Mouse (Mus musculus) T-helper 17 cell (primary cell): ENCODE measurements around the gene Gm49661.

Experiments used
- in situ Hi-C, 2 experiments: fragments of 300-600 bp; cut with MboI, MseI; formaldehyde crosslinking; loops; 1 replicate in 1 of 2; 2 replicates in 1 of 2; pipeline ENCODE4 v1.15.1; 2025; ENCODE audit warnings: high pct_unique_total_duplicates in 2 of 2

The Gm49661 gene

GRCm38 (mm10) chr8:84969241-84970134 is at the start of gene Gm49661, which contains the start of the genes Prdx2 and Rnaseh2a:
Gene Gm49661, minus strand, starts transcription at chr8:84969433.
Gene Prdx2, plus strand, starts transcription at chr8:84969587.
Gene Rnaseh2a, minus strand, starts transcription at chr8:84969767.
- in situ Hi-C loops: loop anchor here in 1 of 2 experiments (5.0 to 10.0 kb wide), 2 partner anchors 38 to 1735 kb away; no protein-coding TSS in a partner anchor

DNA sequence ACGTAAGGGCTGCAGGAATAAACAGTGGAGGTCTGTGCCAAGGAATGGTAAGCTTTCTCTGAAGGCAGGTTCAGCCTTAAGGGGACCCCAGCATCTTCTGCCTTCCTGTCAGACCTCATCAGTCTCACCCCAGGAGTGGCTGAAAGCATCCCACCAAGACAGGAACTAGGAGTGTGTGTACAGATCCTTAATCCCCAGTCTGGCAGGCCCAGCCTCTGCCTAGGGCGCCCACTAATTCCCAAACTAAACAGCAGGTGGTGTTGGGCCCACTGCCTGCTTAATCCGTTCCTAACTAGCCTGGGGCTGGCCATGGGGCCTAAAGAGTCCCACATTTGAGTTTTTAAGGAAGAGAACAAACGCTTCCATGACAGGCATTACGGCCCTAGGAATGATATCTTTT is 48.0 kb upstream of the Gm49661 start:
- in situ Hi-C loops: no loop called here

GRCm38 (mm10) chr8:85016724-85017123 is 47.5 kb upstream of the Gm49661 start:
- in situ Hi-C loops: no loop called here

GRCm38 (mm10) chr8:85014431-85014830 is 45.2 kb upstream of the Gm49661 start, which contains the start of gene Best2:
Gene Best2, minus strand, starts transcription at chr8:85014531.
- in situ Hi-C loops: no loop called here

DNA sequence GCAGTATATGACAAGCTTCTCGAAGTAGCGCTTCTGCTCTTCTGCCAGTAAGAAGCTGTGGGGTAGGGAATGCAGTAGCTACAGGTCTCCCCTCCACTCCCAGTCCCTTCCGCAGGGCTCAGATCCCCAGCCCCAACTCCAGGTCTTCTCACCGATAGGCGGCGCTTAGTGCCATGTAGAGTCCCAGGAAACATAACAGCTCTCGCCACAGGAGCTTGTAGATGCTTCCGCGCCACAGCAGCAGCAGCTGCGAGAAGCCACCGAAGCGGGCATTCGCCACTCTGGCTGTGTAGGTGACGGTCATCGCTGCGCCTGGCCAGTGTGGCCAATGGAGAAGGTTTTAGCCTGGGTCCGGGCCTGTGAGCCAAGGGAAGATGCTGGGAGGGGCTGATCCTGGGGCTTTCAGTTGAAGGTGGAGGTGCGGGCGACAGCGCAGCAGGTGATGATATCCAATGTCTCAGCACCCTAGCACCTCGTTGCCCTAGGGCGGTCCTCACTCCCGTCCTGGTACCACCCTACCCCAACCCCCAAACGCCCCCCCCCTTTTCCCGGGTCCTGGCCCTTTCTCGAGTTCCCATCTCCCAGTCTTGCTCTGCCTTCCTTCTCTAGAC is 44.1 kb upstream of the Gm49661 start:
- in situ Hi-C loops: no loop called here

DNA sequence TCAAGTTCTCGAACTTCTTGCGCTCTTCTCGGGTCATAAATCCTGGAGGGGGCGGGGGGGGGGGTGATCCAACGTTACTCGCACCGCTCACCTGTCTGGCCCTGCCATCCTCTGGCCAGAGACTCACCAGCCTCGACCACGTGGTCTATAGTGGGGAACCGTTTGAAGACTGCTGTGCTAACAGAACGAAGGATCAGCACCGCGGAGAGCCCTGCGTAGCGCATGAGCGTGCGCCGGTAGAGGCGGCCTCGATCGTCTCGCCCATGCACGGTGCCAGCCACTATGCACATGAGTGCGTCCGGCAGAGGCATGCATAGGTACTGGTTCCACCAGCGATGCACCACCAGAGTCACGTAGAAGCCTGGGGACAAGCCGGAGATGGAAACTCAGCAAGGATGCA is 42.0 kb upstream of the Gm49661 start:
- in situ Hi-C loops: no loop called here

GRCm38 (mm10) chr8:85007686-85008085 is 38.5 kb upstream of the Gm49661 start:
- in situ Hi-C loops: loop anchor here in 1 of 2 experiments (5.0 kb wide), 1 partner anchor 35 kb away; no protein-coding TSS in a partner anchor

DNA sequence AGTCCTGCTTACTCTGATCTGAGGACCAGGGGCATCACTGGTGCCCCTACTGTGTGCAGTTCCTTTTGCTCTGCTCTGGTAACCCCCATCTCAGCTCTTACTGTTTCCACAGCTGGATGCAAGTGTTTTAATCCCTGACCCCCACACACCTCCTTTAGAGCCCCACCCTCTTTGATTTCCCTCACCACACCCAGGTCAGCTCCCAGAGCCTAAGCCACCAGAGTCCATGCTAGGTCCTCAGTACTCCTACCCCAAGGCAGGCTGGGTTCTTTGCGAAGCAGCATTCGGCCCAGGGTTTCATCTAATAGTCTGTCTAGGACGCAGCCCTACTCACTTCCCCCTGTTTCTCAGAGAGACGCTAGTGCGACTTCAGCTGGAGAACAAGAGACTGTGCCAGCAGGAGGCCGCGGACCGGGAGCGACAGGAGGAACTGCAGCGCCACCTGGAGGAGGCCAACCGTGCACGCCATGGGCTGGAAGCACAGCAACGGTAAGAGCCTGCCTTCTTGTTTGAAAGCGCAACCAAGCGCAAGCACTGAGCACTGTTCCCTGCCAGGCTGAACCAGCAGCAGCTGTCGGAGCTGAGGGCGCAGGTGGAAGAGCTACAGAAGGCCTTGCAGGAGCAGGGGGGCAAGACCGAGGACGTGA is 28.5 kb upstream of the Gm49661 start:
- in situ Hi-C loops: no loop called here

DNA sequence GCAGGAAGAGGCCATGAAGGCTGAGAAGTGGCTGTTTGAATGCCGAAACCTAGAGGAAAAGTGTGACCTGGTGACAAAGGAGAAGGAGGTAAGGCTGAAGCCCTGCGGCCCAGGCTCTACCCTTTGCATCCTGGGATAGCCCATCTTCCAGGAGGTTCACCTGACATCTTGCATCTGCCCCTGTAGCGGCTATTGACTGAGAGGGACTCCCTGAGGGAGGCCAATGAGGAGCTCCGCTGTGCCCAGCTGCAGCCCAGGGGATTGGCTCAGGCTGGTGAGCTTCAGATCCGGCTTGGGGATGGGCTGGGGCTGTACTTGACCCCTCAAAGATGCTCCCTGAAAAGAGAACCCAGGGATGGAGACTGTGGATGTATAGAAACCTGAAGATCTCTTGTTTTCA is 27.7 kb upstream of the Gm49661 start:
- in situ Hi-C loops: no loop called here

- in situ Hi-C loops: no loop called here
Observed at GRCm38 (mm10) chr8:84995680-84996079, 26.4 kb upstream of the Gm49661 start.

GRCm38 (mm10) chr8:84994375-84994774 is 25.1 kb upstream of the Gm49661 start:
- in situ Hi-C loops: loop anchor here in 1 of 2 experiments (5.0 kb wide), 1 partner anchor 37 kb away; no protein-coding TSS in a partner anchor

DNA sequence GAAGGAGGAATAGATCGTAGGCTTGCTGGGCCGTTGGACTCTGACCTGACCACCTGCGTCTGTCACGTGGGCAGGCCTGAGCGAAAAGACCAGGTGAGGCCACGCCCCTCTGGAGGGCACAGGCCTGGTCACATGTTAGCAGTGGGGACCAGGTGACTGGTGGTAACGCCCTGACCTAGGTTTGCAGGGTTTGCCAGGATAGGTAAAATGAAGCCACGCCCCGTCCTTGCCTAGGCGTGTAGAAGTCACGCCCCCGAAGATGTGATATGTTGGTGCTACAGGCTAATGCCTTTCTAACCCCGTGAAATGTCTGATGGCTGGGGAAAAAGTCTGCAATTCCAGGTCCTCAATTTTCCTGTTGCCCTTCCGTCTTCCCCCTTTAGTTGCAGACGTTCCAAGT is 21.6 kb upstream of the Gm49661 start:
- in situ Hi-C loops: loop anchor here in 1 of 2 experiments (5.0 kb wide), 1 partner anchor 34 kb away; no protein-coding TSS in a partner anchor

- in situ Hi-C loops: loop anchor here in 1 of 2 experiments (5.0 kb wide), 1 partner anchor 33 kb away; no protein-coding TSS in a partner anchor
Observed at GRCm38 (mm10) chr8:84990349-84990748, 21.1 kb upstream of the Gm49661 start, which contains the start of gene Hook2. Gene Hook2, plus strand, starts transcription at chr8:84990603.

- in situ Hi-C loops: loop anchor here in 1 of 2 experiments (5.0 kb wide), 1 partner anchor 33 kb away; no protein-coding TSS in a partner anchor
Observed at GRCm38 (mm10) chr8:84989810-84990209, 20.6 kb upstream of the Gm49661 start.

- in situ Hi-C loops: no loop called here
Observed at GRCm38 (mm10) chr8:84989311-84989731, 20.1 kb upstream of the Gm49661 start.

GRCm38 (mm10) chr8:84987903-84988302 is 18.7 kb upstream of the Gm49661 start:
- in situ Hi-C loops: no loop called here

GRCm38 (mm10) chr8:84987388-84987787 is 18.2 kb upstream of the Gm49661 start:
- in situ Hi-C loops: no loop called here

DNA sequence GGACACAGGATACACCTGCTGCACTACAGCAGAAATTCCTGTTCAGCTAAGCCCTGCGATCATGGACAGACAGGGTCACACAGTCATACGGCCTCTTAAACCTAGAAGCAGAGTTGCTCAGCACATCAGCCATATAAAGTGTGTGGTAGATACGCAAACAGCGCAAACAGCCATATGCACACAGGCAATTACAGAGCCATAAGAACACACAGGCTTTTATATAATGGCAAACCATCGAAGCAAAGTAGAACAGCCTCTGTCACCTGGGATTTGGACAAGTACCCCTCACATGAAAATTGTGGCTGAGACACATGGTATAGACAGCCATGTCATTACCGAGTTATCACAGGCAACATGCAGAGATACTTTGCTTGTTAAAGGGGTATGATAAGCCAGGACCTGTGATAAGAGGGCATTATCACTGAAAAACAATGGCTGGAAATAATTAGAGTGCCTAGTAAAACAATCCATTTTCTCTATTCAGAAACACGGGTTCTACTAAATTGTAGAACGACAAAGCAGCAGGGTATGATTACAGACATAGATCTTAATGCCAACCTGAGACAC is 17.2 kb upstream of the Gm49661 start:
- in situ Hi-C loops: no loop called here

GRCm38 (mm10) chr8:84985684-84986378 is 16.6 kb upstream of the Gm49661 start:
- in situ Hi-C loops: no loop called here

DNA sequence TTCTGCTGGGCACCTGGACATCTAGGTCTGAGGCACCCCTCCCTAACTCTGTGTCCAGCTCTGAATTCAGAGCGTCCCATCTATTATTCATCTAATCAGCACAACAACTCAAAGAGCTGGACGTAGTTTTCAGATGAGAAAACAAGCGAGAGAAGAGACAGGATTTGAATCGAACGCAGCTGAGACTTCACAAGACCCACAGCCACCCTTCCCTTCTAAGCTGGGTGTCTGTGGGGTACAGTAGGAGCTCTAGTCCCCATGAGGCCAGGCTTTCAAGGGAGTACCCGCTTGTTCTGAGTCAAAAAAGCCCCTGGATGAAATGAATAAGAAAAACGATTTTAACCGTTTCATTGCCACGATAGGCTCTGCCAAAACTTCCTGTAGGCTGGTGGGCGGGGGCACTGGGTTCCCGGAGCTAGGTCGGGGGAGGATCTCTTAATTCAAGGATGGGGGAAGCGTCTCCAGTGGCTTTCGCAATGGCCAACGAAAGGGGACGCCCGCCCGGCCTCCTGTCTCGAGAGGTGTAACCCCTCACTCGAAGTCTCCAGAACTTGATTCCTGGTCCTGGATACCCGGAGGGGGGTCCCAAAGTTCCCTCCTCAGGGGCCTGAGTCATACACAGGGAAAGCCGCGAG is 15.9 kb upstream of the Gm49661 start:
- in situ Hi-C loops: no loop called here
